Mouse (Mus musculus) kidney, postnatal 25 days (tissue): ENCODE results near the gene Atrnl1.
"Not testable (repeated sequence)": the region's sequence is repeated elsewhere in the genome, so short reads cannot be mapped to it uniquely, and the experiment has no call there.

Source experiments
- DNase-seq, 2 experiments: peaks; one replicate each; pipeline ENCODE4 v3.0.0; 2021; ENCODE audit warnings: mixed read lengths in 2 of 2

Atrnl1 gene

DNA sequence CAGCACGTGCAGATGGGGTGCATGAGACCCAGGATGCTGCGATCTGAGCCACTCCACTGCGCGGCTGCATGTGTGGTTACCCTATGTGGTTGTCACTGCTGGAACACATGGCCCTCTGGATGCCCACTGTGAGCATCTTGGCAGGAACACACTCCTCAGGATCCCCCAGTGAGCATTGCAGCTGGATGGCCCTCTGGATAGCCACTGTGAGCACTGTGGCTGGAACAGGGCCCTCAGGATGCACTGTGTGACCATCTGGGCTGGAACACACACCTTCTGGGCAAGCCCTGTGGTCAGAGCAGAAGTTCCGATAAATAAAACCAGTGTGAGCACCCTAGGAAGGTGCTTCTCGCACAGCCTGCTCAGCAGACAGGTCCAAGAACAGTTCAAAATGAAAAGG lies 364.4 kb downstream of the Atrnl1 start:
- DNase-seq: no peak

GRCm38 (mm10) chr19:57985918-57986900 lies 375.4 kb downstream of the Atrnl1 start:
- no peak for DNase-seq

DNA sequence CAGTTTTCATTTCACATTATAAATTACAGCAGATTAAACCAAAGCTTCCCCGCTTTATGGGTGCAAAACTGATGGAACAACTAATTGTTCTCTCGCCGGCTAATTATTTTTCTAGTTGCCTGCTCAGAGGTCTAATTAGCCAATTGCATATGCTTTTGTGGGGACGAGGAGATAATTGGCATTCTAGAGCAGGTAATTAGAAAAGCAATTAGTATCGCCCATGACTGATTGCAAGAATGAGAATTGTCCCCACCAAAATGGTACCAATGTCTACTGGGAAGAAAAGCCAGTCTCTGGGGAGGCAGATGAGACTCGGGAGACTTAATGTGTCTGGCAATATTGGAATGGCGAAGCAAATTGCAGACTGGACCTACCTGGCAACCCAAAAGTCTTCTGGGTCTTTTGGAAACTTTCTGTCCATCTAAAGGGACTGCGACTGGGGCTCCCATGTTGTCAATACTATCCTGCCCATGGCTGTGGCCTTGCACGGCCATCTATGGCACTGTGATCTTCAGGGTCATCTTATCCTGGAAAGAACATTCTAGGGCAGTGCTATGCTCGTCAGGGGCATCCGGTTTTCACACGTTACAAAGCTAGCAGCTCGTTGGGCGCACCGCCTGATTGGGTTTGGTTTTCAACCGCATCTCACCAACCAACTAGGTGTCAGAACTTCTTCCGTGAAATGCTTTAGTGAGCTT lies 377.0 kb downstream of the Atrnl1 start:
- DNase-seq: no peak

DNA sequence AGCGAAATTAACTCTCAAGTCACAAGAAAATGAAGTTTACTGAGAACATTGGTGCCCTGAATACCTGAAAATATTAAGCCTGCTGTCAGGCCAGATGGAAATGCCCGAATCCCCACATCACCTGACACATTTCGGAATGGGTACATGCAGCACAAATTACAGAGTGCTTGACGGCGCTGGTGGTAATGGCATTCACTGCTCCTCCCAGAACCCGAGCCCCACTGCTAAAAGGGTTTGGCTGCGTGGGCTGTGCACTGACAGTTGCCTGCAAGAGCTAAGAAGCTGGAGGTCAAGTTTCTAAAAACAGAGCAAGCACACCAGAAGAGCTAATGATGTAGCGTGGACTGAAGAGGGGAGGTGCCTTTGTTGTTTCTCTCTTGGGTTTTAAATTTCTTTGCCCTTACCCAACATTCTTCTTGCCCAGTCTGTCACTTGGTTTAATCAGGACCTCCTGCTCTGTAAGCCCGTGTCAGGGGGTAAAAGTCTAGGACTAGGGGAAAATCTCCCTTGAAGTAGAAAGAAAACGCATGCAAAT lies 377.8 kb downstream of the Atrnl1 start:
- no peak for DNase-seq

- no peak for DNase-seq
Measured at GRCm38 (mm10) chr19:57991099-57991760, 380.4 kb downstream of the Atrnl1 start.

DNA sequence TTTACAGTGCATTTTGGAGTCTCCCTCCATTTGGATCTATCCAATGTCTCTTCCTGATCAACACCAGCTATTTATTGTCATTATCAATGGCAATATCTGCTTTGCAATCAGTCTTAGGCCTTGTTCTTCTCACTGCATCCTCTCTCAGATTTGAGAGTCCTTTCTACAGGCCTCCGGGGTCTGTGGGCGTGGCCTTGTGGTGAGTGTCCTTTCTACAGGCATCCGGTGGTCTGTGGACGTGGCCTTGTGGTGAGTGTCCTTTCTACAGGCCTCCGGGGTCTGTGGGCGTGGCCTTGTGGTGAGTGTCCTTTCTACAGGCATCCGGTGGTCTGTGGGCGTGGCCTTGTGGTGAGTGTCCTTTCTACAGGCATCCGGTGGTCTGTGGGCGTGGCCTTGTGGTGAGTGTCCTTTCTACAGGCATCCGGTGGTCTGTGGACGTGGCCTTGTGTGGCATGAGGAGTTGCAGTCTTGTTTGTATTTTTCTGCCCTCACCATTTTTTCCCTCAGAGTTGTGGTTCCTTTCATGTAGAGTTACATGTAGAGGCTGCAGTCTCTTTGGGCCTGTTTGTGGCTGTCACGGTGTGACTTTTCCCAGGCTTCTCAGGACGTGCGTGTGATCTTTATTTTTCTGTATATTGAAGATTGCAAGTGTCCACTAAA lies 383.5 kb downstream of the Atrnl1 start:
- DNase-seq: not testable (repeated sequence)

GRCm38 (mm10) chr19:57995015-57995414 lies 384.2 kb downstream of the Atrnl1 start:
- DNase-seq: peak in 1 of 2 experiments; percentile 29

- peak in 1 of 2 experiments; percentile 56 for DNase-seq
Measured at GRCm38 (mm10) chr19:57997961-57998360, 387.1 kb downstream of the Atrnl1 start.

- DNase-seq: no peak
Measured at GRCm38 (mm10) chr19:58011636-58012035, 400.8 kb downstream of the Atrnl1 start.

DNA sequence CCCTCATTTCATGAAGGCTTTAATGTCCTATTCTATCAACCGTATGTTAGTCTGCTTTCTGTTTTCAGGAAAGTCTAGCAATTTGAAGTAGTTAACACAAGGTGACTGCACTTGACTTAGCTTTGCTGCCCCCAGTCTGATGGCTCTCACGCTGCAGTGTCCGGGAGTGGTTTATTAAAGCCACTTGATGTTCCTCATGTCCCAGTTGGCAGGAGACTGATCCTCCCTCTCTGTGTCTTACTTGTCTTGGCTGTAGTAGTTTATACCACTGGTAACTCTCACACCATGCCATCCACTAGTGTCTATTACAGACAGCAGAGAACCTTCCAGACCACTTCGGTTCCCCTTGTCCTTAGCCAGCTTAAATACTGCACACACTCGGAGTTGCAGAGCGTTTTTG lies 404.9 kb downstream of the Atrnl1 start:
- DNase-seq: no peak

DNA sequence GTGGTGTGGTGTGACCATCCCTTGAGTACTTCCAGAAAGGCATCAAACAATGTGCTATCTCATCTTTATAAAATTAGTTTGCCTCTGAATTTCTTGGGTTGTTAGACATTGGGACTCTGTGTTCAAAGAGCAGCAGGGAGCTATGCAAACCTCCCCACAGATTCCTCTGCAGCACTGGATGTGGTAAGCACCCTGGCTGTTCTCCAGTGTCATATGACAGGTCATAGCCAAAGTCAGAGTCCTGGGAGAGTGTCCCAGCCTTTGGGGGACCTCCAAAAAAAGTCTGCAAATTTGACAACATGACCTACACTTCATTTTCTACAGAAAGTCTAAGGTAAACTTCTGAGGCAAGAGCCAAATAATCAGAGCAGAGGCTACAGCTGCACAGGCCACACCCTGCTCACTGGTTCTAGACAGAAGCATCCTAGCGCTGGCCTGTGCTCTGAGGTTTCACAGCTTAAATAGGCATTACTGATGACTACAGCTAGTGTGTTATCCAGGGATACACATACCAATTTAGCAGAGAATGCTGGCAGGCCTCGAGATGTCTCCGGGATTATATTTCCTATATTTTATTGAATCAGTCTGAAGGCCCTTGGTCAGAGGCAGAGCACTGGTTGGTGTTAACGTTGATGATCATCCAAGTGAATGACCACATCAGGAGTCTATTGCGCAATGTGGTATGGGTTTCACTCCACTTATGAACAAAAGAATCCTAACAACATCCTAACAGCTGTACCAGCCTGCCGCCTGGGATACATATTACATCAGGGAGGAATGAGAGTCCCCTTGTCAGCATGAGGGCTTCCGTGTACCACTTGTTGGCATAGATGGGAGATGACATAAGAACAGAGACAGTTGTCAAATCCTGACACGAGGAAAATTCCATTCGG lies 406.0 kb downstream of the Atrnl1 start:
- DNase-seq: peak; percentile 49 to 53

- DNase-seq: no peak
Measured at GRCm38 (mm10) chr19:58017468-58017867, 406.6 kb downstream of the Atrnl1 start.

GRCm38 (mm10) chr19:58018698-58019097 lies 407.9 kb downstream of the Atrnl1 start:
- DNase-seq: no peak

DNA sequence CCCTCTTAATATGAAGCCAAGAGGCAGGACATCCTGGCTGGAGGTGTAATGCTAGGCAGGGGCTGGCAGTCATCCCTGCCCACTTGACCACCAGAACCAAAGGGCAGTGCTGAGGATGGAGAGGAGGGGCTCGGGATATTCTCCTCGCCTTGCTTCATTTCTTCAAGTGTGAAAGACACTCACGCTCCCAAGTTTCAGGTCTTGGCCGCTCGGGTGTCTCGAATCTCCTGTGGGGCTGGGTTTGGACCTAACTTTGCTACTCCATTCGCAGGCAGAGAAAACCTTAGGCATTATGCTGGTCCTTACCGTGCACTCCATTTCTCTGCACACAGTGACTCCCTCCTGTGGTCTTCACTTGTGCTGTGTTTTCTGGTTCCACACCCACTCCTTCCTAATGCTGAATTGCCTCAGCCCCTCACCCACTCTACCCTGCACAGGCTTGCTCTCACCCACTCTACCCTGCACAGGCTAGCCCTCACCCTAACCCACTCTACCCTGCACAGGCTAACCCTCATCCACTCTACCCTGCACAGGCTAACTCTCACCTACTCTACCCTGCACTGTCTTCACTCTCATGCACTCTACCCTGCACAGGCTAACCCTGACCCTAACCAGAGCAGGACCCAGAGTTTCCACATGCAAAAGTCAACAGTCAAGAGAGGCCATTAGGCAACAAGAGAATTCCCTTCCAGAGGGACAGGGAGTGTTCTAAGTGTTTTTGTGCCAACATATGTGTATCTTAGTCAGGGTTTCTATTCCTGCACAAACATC lies 410.9 kb downstream of the Atrnl1 start:
- no peak for DNase-seq

GRCm38 (mm10) chr19:58023216-58023825 lies 412.5 kb downstream of the Atrnl1 start:
- DNase-seq: no peak

DNA sequence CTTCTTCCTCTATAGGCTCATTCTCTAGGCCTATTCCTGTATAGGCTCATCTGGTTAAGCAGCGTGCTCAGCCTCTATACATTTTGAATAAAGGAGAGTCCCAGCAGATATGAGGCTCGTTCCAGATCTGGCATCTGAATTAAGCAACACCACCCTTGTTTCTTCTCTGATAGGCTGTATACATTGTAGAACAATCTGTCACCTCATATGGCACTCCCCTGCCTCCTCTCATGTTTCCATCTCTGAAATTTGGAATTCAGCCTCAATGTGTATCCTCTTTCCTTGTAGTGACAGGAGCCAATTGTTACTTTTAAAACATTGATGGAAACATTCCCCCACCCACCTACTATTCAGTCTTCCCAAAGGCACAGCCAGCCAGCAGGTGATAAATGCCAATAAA lies 414.2 kb downstream of the Atrnl1 start:
- no peak for DNase-seq

GRCm38 (mm10) chr19:58029661-58030060 lies 418.8 kb downstream of the Atrnl1 start:
- no peak for DNase-seq

DNA sequence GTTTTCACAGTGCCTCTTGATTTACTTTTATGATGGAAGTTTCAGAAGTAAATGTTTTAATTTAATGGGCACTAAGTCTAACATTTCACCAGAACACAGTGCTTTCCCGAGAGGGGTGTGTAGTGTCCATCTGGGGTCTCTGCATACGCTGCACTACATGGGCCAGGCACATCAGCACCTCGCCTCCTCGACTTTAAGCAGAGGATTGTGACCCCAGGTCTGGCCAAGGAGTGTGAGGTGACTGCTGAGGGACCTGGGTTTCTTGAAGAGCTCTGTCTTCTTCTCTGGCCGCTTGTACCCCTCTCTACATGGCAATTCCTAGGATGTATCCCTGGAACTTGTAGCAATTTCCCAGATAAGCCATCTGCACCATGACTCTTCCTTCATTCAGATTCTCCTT lies 422.4 kb downstream of the Atrnl1 start:
- no peak for DNase-seq

DNA sequence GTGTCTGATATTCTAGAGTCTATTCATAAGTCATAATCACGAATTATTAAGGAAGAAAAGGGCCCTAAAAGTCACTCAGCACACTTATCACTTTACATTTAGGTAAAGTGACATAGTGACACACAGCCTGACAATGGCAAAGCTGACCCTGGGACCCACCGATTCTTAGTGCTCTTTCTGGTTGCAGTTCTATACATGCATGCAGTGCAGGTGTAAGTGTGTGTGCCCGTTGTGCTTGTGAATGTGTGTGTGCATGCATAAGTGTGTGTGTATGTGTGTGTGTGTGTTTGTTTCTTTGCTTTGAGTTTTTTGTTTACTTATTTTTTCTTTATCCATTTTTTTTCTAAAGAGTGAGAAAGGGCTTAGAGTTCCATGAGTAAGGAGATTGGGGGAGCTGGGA lies 425.3 kb downstream of the Atrnl1 start:
- DNase-seq: no peak

DNA sequence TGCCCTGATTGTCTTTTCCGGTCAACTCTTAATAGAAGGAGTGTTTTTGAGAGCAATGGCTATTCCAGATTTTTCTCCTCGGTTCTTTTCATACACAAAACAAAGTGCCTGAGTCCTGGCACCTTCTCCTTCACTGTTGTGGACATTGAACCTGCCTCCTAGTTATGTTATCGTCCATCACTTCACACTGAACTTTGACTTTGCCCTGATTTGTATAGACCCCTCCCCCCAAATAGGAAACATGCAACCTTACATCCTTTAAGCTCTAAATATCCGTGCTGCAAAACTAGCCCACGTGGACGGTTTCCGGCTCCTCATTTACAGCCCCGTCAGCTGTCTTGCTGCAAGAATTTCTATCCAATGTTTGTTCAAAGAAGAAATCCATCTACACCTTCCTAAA lies 432.3 kb downstream of the Atrnl1 start:
- no peak for DNase-seq
